Mouse (Mus musculus): ENCODE measurements around the gene Cd93. TPM values are rescaled to one million over a fixed set of nuclear protein-coding genes. Genes with fewer than 3 reads are reported as not detected.

Cd93 gene
- polyA plus RNA-seq, 1 experiment from 2014 or later: 23.1 TPM

DNA sequence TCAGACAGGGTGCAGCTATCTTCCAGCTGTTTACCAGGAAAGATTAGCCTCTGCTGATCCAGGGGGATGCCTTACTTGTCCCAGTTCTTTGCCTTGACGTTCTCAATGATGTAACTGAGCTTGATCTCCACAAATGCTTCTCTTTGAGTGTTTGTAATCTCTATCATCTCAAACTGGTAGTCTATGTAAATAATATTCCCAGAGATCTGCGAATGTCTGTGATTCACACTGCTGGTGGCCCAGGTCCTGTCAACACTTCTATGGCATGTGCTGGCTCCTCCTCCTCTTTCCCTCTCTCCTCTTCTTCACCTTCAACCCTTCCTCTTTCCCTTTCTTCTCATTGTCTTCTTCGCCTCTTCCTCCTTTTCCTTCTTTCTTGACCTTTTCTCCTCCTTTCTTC is 24.2 kb downstream of the Cd93 start:
- WGBS (ENCODE audit: insufficient replicate concordance): 60% methylated on average over 3 of the region's 3 CpGs
- Histone ChIP-seq H3K9ac (ENCODE audit: low read depth, low read length) (no peak overlapping the region), H3K9me3 (replicated peaks; ENCODE audit: control insufficient read depth, low read length) (no peaks in the 10 kb centered on the region), H3K4me1 (ENCODE audit: control insufficient read depth, insufficient read depth, low read length) (no peaks in the 10 kb centered on the region), H3K4me3 (ENCODE audit: low read depth, low read length) (no peak overlapping the region), H3K27me3 (ENCODE audit: control insufficient read depth, insufficient read depth, low read length) (no peaks in the 10 kb centered on the region), H3K36me3 (ENCODE audit: control insufficient read depth, insufficient read depth, low read length) (no peaks in the 10 kb centered on the region), H3K4me2 (no peak overlapping the region), H3K27ac (ENCODE audit: low read depth, low read length) (no peak overlapping the region)
- no peak for ATAC-seq (replicated peaks; ENCODE audit: insufficient number of reproducible peaks, low FRiP score, low TSS enrichment)

GRCm38 (mm10) chr2:148409821-148410220 is 33.5 kb downstream of the Cd93 start:
- Histone ChIP-seq H3K27ac (ENCODE audit: low read depth, low read length) (no peak overlapping the region), H3K9me3 (replicated peaks; ENCODE audit: control insufficient read depth, low read length) (no peaks in the 10 kb centered on the region), H3K9ac (ENCODE audit: low read depth, low read length) (no peak overlapping the region), H3K36me3 (ENCODE audit: control insufficient read depth, insufficient read depth, low read length) (no peaks in the 10 kb centered on the region), H3K4me1 (ENCODE audit: control insufficient read depth, insufficient read depth, low read length) (peaks cover 8% of the 10 kb centered on the region), H3K4me2 (no peak overlapping the region), H3K27me3 (ENCODE audit: control insufficient read depth, insufficient read depth, low read length) (peaks cover 16% of the 10 kb centered on the region), H3K4me3 (ENCODE audit: low read depth, low read length) (no peak overlapping the region)
- 69% methylated on average over 1 of the region's 1 CpGs for WGBS (ENCODE audit: insufficient replicate concordance)
- no peak for ATAC-seq (replicated peaks; ENCODE audit: insufficient number of reproducible peaks, low FRiP score, low TSS enrichment)

DNA sequence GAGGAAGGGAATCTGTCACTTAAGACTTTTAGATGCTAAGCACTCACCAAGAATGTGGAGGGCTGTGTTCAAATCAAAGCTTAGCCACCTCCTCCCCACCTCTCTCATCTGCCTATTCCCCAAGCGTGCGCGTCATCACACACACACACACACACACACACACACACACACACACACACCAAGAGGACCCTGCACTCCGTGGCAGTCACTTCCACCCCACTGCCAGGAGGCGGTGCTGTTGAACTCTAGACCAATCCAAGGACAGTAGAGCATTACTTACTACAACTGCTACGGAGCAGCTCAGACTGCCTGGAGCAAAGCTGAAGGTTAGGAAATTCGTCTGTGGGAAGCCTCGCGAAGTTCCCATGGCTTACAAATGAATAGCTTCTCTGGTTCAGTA is 34.2 kb downstream of the Cd93 start:
- Histone ChIP-seq H3K9me3 (replicated peaks; ENCODE audit: control insufficient read depth, low read length) (no peaks in the 10 kb centered on the region), H3K9ac (ENCODE audit: low read depth, low read length) (no peak overlapping the region), H3K4me1 (ENCODE audit: control insufficient read depth, insufficient read depth, low read length) (peaks cover 8% of the 10 kb centered on the region), H3K36me3 (ENCODE audit: control insufficient read depth, insufficient read depth, low read length) (no peaks in the 10 kb centered on the region), H3K27me3 (ENCODE audit: control insufficient read depth, insufficient read depth, low read length) (peaks cover 16% of the 10 kb centered on the region), H3K4me3 (ENCODE audit: low read depth, low read length) (no peak overlapping the region), H3K27ac (ENCODE audit: low read depth, low read length) (no peak overlapping the region), H3K4me2 (peak overlapping the region; percentile 85)
- 17% methylated on average over 9 of the region's 9 CpGs for WGBS (ENCODE audit: insufficient replicate concordance)
- peak; percentile 69; the same call in 1 of the 2 replicates for ATAC-seq (replicated peaks; ENCODE audit: insufficient number of reproducible peaks, low FRiP score, low TSS enrichment)

GRCm38 (mm10) chr2:148408761-148409120 is 34.6 kb downstream of the Cd93 start:
- Histone ChIP-seq H3K36me3 (ENCODE audit: control insufficient read depth, insufficient read depth, low read length) (no peaks in the 10 kb centered on the region), H3K4me3 (ENCODE audit: low read depth, low read length) (no peak overlapping the region), H3K9me3 (replicated peaks; ENCODE audit: control insufficient read depth, low read length) (no peaks in the 10 kb centered on the region), H3K4me1 (ENCODE audit: control insufficient read depth, insufficient read depth, low read length) (peaks cover 8% of the 10 kb centered on the region), H3K4me2 (peak overlapping the region; percentile 85), H3K27ac (ENCODE audit: low read depth, low read length) (no peak overlapping the region), H3K9ac (ENCODE audit: low read depth, low read length) (no peak overlapping the region), H3K27me3 (ENCODE audit: control insufficient read depth, insufficient read depth, low read length) (peaks cover 16% of the 10 kb centered on the region)
- ATAC-seq (replicated peaks; ENCODE audit: insufficient number of reproducible peaks, low FRiP score, low TSS enrichment): no peak
- 13% methylated on average over 6 of the region's 6 CpGs for WGBS (ENCODE audit: insufficient replicate concordance)

- 0 out of 2 replicates have a peak within 1 kb of the TSS, but pooled peaks have one; percentile 22 for H3K27ac ChIP-seq (ENCODE audit: low read depth, low read length)
- no peaks in the 10 kb centered on the region for H3K9me3 ChIP-seq (replicated peaks; ENCODE audit: control insufficient read depth, low read length)
- H3K9ac ChIP-seq (ENCODE audit: low read depth, low read length): peak within 1 kb of the TSS; percentile 66
- peaks cover 8% of the 10 kb centered on the region for H3K4me1 ChIP-seq (ENCODE audit: control insufficient read depth, insufficient read depth, low read length)
- WGBS (ENCODE audit: insufficient replicate concordance): 1% methylated on average over 35 of the region's 35 CpGs
- peaks cover 16% of the 10 kb centered on the region for H3K27me3 ChIP-seq (ENCODE audit: control insufficient read depth, insufficient read depth, low read length)
- H3K4me3 ChIP-seq (ENCODE audit: low read depth, low read length): peak within 1 kb of the TSS; percentile 50
- H3K36me3 ChIP-seq (ENCODE audit: control insufficient read depth, insufficient read depth, low read length): no peaks in the 10 kb centered on the region
- peak within 1 kb of the TSS; percentile 85 for H3K4me2 ChIP-seq
- ATAC-seq (replicated peaks; ENCODE audit: insufficient number of reproducible peaks, low FRiP score, low TSS enrichment): peak; percentile 61
Observed at GRCm38 (mm10) chr2:148407870-148408760, 35.2 kb downstream of the Cd93 start, which contains the start of gene Thbd. Gene Thbd, minus strand, starts transcription at chr2:148408188.

GRCm38 (mm10) chr2:148406971-148407869 is 36.1 kb downstream of the Cd93 start:
- peak; percentile 29; the same call in 1 of the 2 replicates for ATAC-seq (replicated peaks; ENCODE audit: insufficient number of reproducible peaks, low FRiP score, low TSS enrichment)
- Histone ChIP-seq H3K4me3 (ENCODE audit: low read depth, low read length) (peak overlapping the region; percentile 50), H3K9me3 (replicated peaks; ENCODE audit: control insufficient read depth, low read length) (no peaks in the 10 kb centered on the region), H3K4me2 (peak overlapping the region; percentile 85), H3K27ac (ENCODE audit: low read depth, low read length) (0 out of 2 replicates have a peak overlapping the region, but pooled peaks have one; percentile 22), H3K9ac (ENCODE audit: low read depth, low read length) (peak overlapping the region; percentile 66), H3K27me3 (ENCODE audit: control insufficient read depth, insufficient read depth, low read length) (peaks cover 16% of the 10 kb centered on the region), H3K36me3 (ENCODE audit: control insufficient read depth, insufficient read depth, low read length) (no peaks in the 10 kb centered on the region), H3K4me1 (ENCODE audit: control insufficient read depth, insufficient read depth, low read length) (peaks cover 8% of the 10 kb centered on the region)
- WGBS (ENCODE audit: insufficient replicate concordance): 4% methylated on average over 55 of the region's 55 CpGs

DNA sequence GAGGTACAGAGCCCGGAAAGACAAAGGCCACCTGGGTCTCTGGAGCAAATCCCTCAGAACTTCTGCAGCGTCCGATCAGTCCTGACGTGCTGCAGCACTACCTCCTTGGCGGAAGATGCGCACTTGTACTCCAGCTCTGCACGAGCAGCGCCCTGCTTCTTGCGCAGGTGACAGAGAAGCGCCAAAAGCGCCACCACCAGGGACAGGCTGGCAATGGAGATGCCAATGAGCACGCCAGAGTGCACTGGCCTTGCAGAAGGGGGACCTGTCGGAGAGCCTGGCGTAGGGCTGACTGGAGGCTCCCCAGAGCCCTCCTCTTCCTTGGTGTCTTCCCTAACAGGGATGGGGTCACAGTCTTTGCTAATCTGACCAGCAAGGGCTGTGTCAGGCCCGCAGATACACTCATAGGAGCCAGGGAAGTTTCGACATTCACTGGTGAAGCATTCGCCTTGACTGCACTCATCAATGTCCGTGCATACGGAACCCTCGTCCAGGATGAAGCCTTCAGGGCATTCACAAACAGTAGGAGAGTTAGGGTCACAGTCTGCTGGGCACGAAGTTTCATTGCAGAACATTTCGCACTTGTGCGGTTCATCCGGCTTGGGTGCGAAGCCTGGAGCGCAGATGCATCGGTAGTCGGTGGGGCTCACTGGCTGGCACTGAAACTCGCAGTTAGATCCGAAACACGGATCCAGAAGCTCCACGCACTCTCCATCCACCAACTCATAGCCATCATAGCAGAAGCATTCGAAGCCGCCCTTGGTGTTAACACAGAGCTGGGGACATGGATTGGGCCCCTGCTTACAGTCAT is 37.0 kb downstream of the Cd93 start:
- WGBS (ENCODE audit: insufficient replicate concordance): 12% methylated on average over 34 of the region's 34 CpGs
- Histone ChIP-seq H3K4me2 (peak overlapping the region; percentile 85), H3K9me3 (replicated peaks; ENCODE audit: control insufficient read depth, low read length) (no peaks in the 10 kb centered on the region), H3K4me3 (ENCODE audit: low read depth, low read length) (peak overlapping the region; percentile 50), H3K36me3 (ENCODE audit: control insufficient read depth, insufficient read depth, low read length) (no peaks in the 10 kb centered on the region), H3K27ac (ENCODE audit: low read depth, low read length) (no peak overlapping the region), H3K4me1 (ENCODE audit: control insufficient read depth, insufficient read depth, low read length) (peaks cover 8% of the 10 kb centered on the region), H3K9ac (ENCODE audit: low read depth, low read length) (peak overlapping the region; percentile 66), H3K27me3 (ENCODE audit: control insufficient read depth, insufficient read depth, low read length) (peaks cover 16% of the 10 kb centered on the region)
- no peak for ATAC-seq (replicated peaks; ENCODE audit: insufficient number of reproducible peaks, low FRiP score, low TSS enrichment)

DNA sequence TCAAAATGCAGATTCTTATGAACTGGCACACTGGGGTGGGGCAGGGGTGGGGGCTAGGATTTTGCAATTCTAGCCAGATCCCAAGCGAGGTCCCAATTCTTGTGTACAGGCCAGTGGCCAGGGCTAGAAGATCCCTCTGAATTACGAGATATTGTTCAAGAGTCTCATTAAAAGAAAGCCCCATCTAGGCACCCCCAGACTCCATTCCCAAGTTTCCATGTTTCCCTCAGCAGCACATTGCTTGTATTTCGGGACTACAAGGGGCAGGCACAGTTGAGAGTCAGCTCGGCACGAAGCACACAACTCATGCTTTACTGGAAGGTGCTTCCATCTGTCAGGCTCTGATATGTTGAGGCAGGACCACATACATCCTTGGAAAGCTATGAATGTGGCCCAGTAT is 38.5 kb downstream of the Cd93 start:
- Histone ChIP-seq H3K9me3 (replicated peaks; ENCODE audit: control insufficient read depth, low read length) (no peaks in the 10 kb centered on the region), H3K27ac (ENCODE audit: low read depth, low read length) (no peak overlapping the region), H3K4me1 (ENCODE audit: control insufficient read depth, insufficient read depth, low read length) (peaks cover 9% of the 10 kb centered on the region), H3K4me2 (0 out of 2 replicates have a peak overlapping the region, but pooled peaks have one; percentile 1), H3K4me3 (ENCODE audit: low read depth, low read length) (0 out of 2 replicates have a peak overlapping the region, but pooled peaks have one; percentile 11), H3K9ac (ENCODE audit: low read depth, low read length) (no peak overlapping the region), H3K27me3 (ENCODE audit: control insufficient read depth, insufficient read depth, low read length) (peaks cover 16% of the 10 kb centered on the region), H3K36me3 (ENCODE audit: control insufficient read depth, insufficient read depth, low read length) (no peaks in the 10 kb centered on the region)
- 64% methylated on average over 5 of the region's 5 CpGs for WGBS (ENCODE audit: insufficient replicate concordance)
- no peak for ATAC-seq (replicated peaks; ENCODE audit: insufficient number of reproducible peaks, low FRiP score, low TSS enrichment)

All from heart, embryonic 11.5 days (tissue).